Mouse (Mus musculus) heart, adult 9 months (tissue): ENCODE measurements around the gene Dcn.

Experiments used
- DNase-seq, 2 experiments: peaks; one replicate each; pipeline ENCODE4 v3.0.0; 2022; ENCODE audit warnings: low spot score in 2 of 2

The Dcn gene

GRCm38 (mm10) chr10:97547740-97548139 lies 68.3 kb downstream of the Dcn start:
- DNase-seq: no peak

GRCm38 (mm10) chr10:97564957-97565856 lies 85.8 kb downstream of the Dcn start, which contains the start of gene Lum:
Gene Lum (plus strand): TSS chr10:97565128.
- DNase-seq: peak in 1 of 2 experiments; percentile 24

GRCm38 (mm10) chr10:97567489-97568135 lies 88.2 kb downstream of the Dcn start:
- DNase-seq: no peak
